Mouse (Mus musculus): ENCODE data around the gene Med13. TPM values are rescaled to one million over a fixed set of nuclear protein-coding genes. Genes with fewer than 3 reads are reported as not detected.

Med13 gene
- polyA plus RNA-seq, 1 experiment from 2014 or later = 7.0 TPM

DNA sequence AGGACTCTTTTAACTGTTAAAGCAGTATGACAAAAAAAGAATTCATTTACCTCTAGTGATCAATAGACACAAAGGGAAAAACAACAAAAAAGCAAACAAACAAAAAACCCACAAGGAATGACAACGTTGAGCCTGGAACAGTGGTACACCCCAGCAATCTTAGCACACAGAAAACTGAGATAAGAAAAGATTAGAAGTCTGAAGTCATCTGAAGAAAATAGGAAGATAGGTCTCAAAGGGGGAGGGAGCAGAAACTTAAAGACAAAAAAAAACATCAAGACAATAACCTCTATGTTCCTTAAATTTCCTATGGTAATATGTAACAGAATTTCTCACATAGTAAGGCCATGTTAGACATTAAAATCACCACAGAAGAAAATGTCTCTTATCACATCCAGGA is 104.1 kb downstream of the Med13 start:
- H3K36me3 ChIP-seq = peaks cover 14% of the 10 kb centered on the region
- H3K9me3 ChIP-seq = no peaks in the 10 kb centered on the region
- H3K9ac ChIP-seq = no peak overlapping the region
- H3K4me1 ChIP-seq (replicated peaks) = peaks cover 3% of the 10 kb centered on the region
- no peak overlapping the region for H3K27ac ChIP-seq
- 67% methylated on average over 1 of the region's 1 CpGs for WGBS
- H3K27me3 ChIP-seq (replicated peaks) = no peaks in the 10 kb centered on the region
- no peak overlapping the region for H3K4me2 ChIP-seq (replicated peaks)
- no peak for ATAC-seq
- no peak overlapping the region for H3K4me3 ChIP-seq (replicated peaks)

DNA sequence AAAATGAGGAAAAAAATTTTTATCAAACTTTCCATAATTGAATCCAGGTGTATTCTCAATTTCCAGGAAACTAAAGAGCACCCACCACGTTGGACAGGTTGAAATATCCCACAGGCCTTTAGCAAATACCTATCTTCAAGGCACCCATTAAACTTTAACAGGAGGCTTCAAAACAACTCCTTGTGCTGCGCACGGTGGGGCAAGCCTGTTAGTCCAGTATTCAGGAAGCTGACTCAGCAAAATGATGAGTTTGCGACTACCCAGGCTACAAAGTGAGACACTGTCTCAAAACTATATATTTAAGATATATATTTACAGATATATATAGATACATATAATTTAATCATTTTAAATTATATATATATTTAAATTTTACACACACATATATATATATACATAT is 125.0 kb downstream of the Med13 start:
- peaks cover 16% of the 10 kb centered on the region; the same call in 1 of the 2 replicates for H3K36me3 ChIP-seq
- WGBS = 75% methylated on average over 4 of the region's 4 CpGs
- H3K9me3 ChIP-seq = no peaks in the 10 kb centered on the region
- H3K27me3 ChIP-seq (replicated peaks) = no peaks in the 10 kb centered on the region
- H3K4me1 ChIP-seq (replicated peaks) = no peaks in the 10 kb centered on the region
- H3K4me2 ChIP-seq (replicated peaks) = no peak overlapping the region
- H3K27ac ChIP-seq = no peak overlapping the region
- H3K9ac ChIP-seq = no peak overlapping the region
- ATAC-seq = no peak
- no peak overlapping the region for H3K4me3 ChIP-seq (replicated peaks)

DNA sequence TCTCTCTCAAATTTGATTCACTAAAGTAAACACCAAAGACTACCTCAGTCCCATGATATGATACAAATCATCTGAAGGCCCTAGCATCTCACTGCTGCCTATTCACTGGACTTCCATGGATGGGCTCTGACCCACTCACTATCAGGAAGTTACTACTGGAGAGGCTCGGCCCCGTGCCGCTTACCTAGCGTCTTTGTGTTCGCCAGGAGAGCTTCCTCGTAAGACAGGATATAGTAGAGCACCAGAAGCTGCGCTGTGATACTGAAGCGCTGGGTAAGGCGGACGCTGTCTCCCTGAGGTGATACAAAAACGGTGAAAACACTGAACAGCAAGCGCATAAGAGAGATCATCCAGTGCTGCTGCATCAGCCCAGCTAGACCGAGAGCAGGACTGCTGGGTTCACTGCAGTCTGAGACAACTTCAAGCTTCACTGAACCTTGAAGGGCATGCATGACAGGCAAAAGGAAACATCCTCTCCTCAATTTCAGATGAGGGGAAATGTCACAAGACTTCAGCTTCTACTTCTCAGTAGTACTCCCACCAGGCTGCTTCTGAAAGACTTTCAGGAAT is 125.5 kb downstream of the Med13 start:
- H3K4me3 ChIP-seq (replicated peaks) = no peak overlapping the region

DNA sequence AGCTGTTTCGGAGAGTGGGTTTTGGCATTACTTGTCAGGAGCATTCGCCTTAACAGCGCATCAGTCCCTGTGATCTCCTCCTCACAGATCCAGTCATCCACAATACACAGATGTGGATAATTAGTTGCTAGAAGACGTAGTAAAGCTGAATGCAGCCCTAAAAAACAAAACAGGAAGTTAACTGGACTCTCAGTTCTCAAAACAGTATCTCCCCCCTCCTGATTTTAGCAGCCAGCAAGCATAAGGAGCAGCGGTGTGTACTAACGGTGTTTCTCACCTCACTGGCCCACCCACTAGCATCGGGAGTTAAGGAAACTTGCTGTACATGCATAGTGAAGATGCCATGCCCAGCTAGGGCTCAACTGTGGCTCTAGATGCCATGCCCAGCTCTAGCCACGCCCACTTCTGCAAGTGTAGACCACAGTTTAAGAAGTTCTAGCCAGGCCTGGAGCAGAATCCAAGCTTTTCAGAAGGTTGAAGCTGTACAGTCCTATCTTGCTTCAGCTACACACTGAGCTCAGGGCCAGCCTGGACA is 130.7 kb downstream of the Med13 start:
- no peak for ATAC-seq
- peaks cover 16% of the 10 kb centered on the region for H3K36me3 ChIP-seq
- WGBS = 86% methylated on average over 8 of the region's 8 CpGs
- no peak overlapping the region for H3K4me3 ChIP-seq (replicated peaks)
- H3K9me3 ChIP-seq = no peaks in the 10 kb centered on the region
- no peak overlapping the region for H3K27ac ChIP-seq
- no peak overlapping the region for H3K9ac ChIP-seq
- no peaks in the 10 kb centered on the region for H3K4me1 ChIP-seq (replicated peaks)
- no peak overlapping the region for H3K4me2 ChIP-seq (replicated peaks)
- no peaks in the 10 kb centered on the region for H3K27me3 ChIP-seq (replicated peaks)

More for the DNA sequence above, 125.5 kb downstream of the Med13 start:
- ATAC-seq = no peak
- no peak overlapping the region for H3K4me2 ChIP-seq (replicated peaks)
- H3K9ac ChIP-seq = no peak overlapping the region
- no peaks in the 10 kb centered on the region for H3K9me3 ChIP-seq
- peaks cover 16% of the 10 kb centered on the region; the same call in 1 of the 2 replicates for H3K36me3 ChIP-seq
- no peak overlapping the region for H3K27ac ChIP-seq
- no peaks in the 10 kb centered on the region for H3K27me3 ChIP-seq (replicated peaks)
- WGBS = 95% methylated on average over 13 of the region's 13 CpGs
- H3K4me1 ChIP-seq (replicated peaks) = no peaks in the 10 kb centered on the region

DNA sequence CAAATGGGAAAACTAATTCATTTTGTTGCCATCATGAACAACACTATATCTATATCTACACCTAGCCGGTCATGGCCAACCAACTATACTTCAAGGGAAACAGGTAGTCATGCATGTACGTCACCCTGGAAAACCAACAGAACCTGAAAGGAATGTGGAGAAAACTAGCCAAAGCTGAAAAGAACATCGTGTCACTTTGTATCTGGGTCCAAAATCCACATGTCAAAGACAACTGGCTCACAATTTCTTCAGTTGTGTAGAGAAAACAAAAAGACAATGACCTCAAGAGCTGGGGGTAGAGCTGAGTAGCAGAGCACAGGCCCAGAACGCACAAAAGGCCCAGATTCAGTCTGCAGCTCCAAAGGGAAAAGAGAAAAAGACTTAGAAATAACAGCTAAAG is 131.6 kb downstream of the Med13 start:
- no peak overlapping the region for H3K4me3 ChIP-seq (replicated peaks)
- no peak overlapping the region for H3K4me2 ChIP-seq (replicated peaks)
- H3K27ac ChIP-seq = no peak overlapping the region
- H3K27me3 ChIP-seq (replicated peaks) = no peaks in the 10 kb centered on the region
- H3K36me3 ChIP-seq = peaks cover 11% of the 10 kb centered on the region
- ATAC-seq = no peak
- WGBS = 86% methylated on average over 4 of the region's 4 CpGs
- no peaks in the 10 kb centered on the region for H3K4me1 ChIP-seq (replicated peaks)
- H3K9me3 ChIP-seq = no peaks in the 10 kb centered on the region
- no peak overlapping the region for H3K9ac ChIP-seq

Other genes starting within 250 kb of the Med13 start
- 9.0 and 10.2 TPM in 2 replicates for gene Brip1, start 156.4 kb downstream of the Med13 start, polyA plus RNA-seq (2015; fragmentation: Nextera tagmentation; extraction: Ambion mirVana)
- gene Ints2, start 100.0 kb downstream of the Med13 start, polyA plus RNA-seq (2015; fragmentation: Nextera tagmentation; extraction: Ambion mirVana) = 19.3 and 21.6 TPM in 2 replicates
- 56.3 and 61.3 TPM in 2 replicates for gene Rnft1, start 127.1 kb upstream of the Med13 start, polyA plus RNA-seq (2015; fragmentation: Nextera tagmentation; extraction: Ambion mirVana)
- 54.6 and 63.6 TPM in 2 replicates for gene Rps6kb1, start 187.2 kb upstream of the Med13 start, polyA plus RNA-seq (2015; fragmentation: Nextera tagmentation; extraction: Ambion mirVana)
- gene Tubd1, start 187.4 kb upstream of the Med13 start, polyA plus RNA-seq (2015; fragmentation: Nextera tagmentation; extraction: Ambion mirVana) = 11.6 and 11.8 TPM in 2 replicates

Measured in intestine, embryonic 15.5 days (tissue).